Mouse (Mus musculus): ENCODE data around the gene Alg11. TPM values are rescaled to one million over a fixed set of nuclear protein-coding genes. Genes with fewer than 3 reads are reported as not detected.
A peak's percentile ranks its signal among the peaks of the same experiment; 100 is the strongest.

Alg11 gene
- total RNA-seq, 2 experiments from 2014 or later: 8.3 to 9.6 TPM

DNA sequence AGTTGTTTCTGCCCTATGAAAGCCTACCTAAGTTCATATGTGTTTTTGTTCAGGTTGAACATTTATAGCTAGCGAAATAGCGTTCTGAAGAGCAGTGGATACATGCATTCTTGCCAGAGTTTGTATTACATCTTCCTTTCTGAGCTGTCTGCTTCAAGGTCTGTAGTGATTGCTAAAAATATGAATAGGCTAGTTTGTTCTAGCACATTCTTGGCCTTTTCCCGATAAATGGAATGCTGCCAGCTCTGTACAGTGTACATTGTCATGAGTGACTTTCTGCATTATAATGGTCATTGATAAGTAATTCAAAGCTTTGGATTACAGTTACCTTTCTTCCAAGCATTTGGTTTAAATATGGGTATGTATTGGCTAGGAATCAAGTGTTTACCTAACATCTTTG is 605 bp downstream of the Alg11 start:
- no peak for DNase-seq

DNA sequence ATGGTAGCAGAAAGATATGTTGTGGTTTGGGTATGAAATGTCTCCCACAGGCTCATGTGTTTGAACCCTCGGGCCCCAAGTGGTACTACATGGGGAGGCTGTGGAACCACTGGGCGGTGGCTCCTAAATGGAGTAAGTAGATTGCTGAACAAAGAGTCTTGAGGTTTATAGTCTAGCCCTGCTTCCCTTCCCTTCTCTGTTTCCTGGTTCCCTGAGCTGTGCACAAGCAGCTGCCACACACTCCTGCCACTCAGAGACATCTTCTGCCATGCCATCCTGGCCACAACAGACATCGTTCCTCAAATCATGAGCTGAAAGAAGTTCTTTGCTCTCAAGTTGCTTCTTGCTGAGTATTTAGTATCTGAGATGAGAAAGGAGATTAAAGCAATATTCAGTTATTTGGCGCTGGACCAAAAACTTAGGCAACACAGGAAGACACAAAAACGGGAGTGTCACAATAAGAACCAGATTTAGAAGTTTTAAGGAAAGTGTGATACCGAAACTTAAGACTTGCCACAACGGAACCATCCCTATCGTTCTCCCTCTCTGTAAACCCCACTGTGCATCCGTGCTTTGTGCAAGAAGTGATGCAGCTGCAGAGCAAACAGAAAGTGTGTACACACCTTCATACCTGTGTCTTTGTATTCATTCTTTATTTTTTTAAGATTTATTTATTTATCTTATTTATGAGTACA is 18.9 kb downstream of the Alg11 start:
- no peak for DNase-seq

DNA sequence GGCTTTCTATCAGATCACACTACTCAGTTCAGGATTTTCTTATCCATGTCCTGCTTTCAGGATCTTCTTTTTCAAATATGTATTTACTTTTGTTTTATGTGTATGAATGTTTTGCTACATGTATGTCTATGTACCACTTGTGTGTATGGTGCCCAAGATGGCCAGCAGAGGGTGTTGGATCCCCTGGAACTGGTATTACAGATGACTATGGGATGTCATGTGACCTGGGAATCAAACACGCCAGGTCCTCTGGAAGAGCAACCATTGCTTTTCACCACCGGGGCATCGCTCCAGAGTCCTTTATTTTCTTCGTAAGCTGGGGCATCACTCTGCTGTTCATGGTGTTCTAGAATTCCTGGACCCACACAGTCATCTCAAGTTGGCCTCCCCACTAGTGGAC is 28.7 kb downstream of the Alg11 start:
- DNase-seq: no peak

DNA sequence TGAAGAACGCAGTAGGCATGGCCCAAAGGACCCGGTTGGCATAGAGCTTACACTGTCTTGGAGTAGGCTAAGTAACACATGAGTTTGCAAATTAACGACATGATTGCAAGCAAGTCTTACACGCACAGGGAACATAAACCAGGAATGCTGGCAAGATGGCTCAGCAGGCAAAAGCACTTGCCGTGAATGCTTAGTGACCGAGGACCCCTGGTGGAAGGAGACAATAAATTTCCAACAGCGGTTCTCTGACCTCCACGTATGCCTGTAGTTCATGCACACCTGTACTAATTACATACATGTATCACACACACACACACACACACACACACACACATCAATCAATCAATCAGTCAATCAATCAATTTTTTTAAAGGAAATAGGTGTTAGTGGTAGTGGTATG is 31.0 kb downstream of the Alg11 start:
- DNase-seq: peak in 1 of 2 experiments; percentile 7

DNA sequence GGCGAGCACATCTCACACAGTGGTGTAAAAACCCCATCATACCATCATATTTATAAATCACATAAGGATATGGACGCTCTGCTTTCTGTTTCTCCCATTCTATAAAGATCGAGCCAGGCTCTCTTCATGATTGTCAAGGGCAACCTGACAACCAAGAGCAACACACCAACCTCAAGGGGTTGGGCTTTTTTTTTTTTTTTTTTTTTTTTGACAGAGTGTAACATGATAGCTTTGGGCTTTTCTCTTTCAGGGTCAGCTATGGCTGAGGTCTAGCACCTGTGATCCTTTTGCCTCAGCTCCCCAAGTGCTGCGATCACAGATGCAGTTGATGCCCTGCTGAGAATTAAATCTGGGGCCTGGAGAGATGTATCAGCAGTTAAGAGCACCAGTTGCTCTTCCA is 46.5 kb downstream of the Alg11 start:
- DNase-seq: no peak

Other genes with a start within 250 kb of the Alg11 start
- not detected for gene Defb50, start 237.2 kb upstream of the Alg11 start, total RNA-seq (2021)
- gene Defb2, start 220.8 kb upstream of the Alg11 start, total RNA-seq (2021): not detected
- not detected for gene Defb10, start 201.8 kb upstream of the Alg11 start, total RNA-seq (2021)
- not detected for gene Defb9, start 175.3 kb upstream of the Alg11 start, total RNA-seq (2021)
- gene Defb11, start 154.3 kb upstream of the Alg11 start, total RNA-seq (2021): not detected
- gene Defb15, start 128.0 kb upstream of the Alg11 start, total RNA-seq (2021): not detected
- not detected for gene Defb35, start 122.4 kb upstream of the Alg11 start, total RNA-seq (2021)
- gene Defb13, start 114.0 kb upstream of the Alg11 start, total RNA-seq (2021): not detected
- not detected for gene Fam90a1a, start 102.0 kb upstream of the Alg11 start, total RNA-seq (2021)
- gene Ccdc70, start 90.9 kb upstream of the Alg11 start, total RNA-seq (2021): not detected
- under 1 TPM; 0.15 to 0.33 TPM for gene Atp7b, start 416 bp upstream of the Alg11 start, total RNA-seq (2021)
- gene Nek5, start 64.3 kb downstream of the Alg11 start, total RNA-seq (2021): under 1 TPM in 1 of 2 experiments, not detected in 1; 0.33 TPM
- gene Nek3, start 105.7 kb downstream of the Alg11 start, total RNA-seq (2021): 1 to 10 TPM; 1.9 to 2.2 TPM
- gene Ckap2, start 125.1 kb downstream of the Alg11 start, total RNA-seq (2021): under 1 TPM; 0.13 to 0.74 TPM
- gene Vps36, start 132.1 kb downstream of the Alg11 start, total RNA-seq (2021): 10 to 100 TPM; 26.7 to 29.0 TPM
- 1 to 10 TPM; 4.2 to 4.5 TPM for gene Thsd1, start 166.6 kb downstream of the Alg11 start, total RNA-seq (2021)
- gene Tpte, start 222.7 kb downstream of the Alg11 start, total RNA-seq (2021): not detected

Measured in heart, adult 18-20 months (tissue).